Mouse (Mus musculus) hindbrain, embryonic 16.5 days (tissue): ENCODE measurements around the gene Serpinb1c. TPM values are rescaled to one million over a fixed set of nuclear protein-coding genes. Genes with fewer than 3 reads are reported as not detected.

Experiments
- ATAC-seq: fragments of 200-750 bp; cut with Nextera tagmentation; 2 replicates; pipeline ENCODE4 v1.8.0; 2017; ENCODE audit warnings: moderate TSS enrichment, moderate library complexity
- H3K27ac ChIP-seq: fragments of 300-500 bp; sonication (generic); 2 replicates; pipeline ENCODE4 v1.5.1; 2014; ENCODE audit warnings: low read depth, mild to moderate bottlenecking, control low read depth, low read length, moderate library complexity
- H3K27me3 ChIP-seq: fragments of 300-500 bp; sonication (generic); replicated peaks from 2 replicates; pipeline ENCODE4 v1.6.1; 2014; ENCODE audit warnings: low read length; ENCODE audit not compliant: control insufficient read depth, insufficient read depth
- H3K36me3 ChIP-seq: fragments of 300-500 bp; sonication (generic); 2 replicates; pipeline ENCODE4 v1.6.1; 2014; ENCODE audit warnings: mild to moderate bottlenecking, low read length, moderate library complexity, mixed read lengths; ENCODE audit not compliant: control insufficient read depth, insufficient read depth
- H3K4me1 ChIP-seq: fragments of 300-500 bp; sonication (generic); 2 replicates; pipeline ENCODE4 v1.6.1; 2014; ENCODE audit warnings: low read depth, low read length; ENCODE audit not compliant: control insufficient read depth, insufficient read depth
- H3K4me2 ChIP-seq: fragments of 300-500 bp; sonication (generic); 2 replicates; pipeline ENCODE4 v1.6.1; 2014; ENCODE audit warnings: mild to moderate bottlenecking, low read length, control low read depth, moderate library complexity
- H3K4me3 ChIP-seq: fragments of 300-500 bp; sonication (generic); 2 replicates; pipeline ENCODE4 v1.5.1; 2014; ENCODE audit warnings: mild to moderate bottlenecking, low read length, control low read depth, moderate library complexity
- H3K9ac ChIP-seq: fragments of 300-500 bp; sonication (generic); 2 replicates; pipeline ENCODE4 v1.6.1; 2014; ENCODE audit warnings: low read depth, mild to moderate bottlenecking, control low read depth, low read length, moderate library complexity
- H3K9me3 ChIP-seq: fragments of 300-500 bp; sonication (generic); 2 replicates; pipeline ENCODE4 v1.6.1; 2014; ENCODE audit warnings: mild to moderate bottlenecking, low read length, moderate library complexity; ENCODE audit not compliant: control insufficient read depth
- WGBS: fragments of 180-500 bp; shearing (Covaris S2); extraction: QIAGEN DNeasy Blood & Tissue Kit; methylation state at CpG from one replicate; pipeline ENCODE4 v1.1.7; 2014; 5-methylcytosine and 5-hydroxymethylcytosine counted together
- polyA plus RNA-seq: library from polyadenylated mRNA; unstranded; fragments of >200 nt; fragmentation: Nextera tagmentation; extraction: Ambion mirVana; gene quantifications from 2 replicates; pipeline ENCODE4 v1.2.1, GENCODE M21; 2015

The Serpinb1c gene
- polyA plus RNA-seq, 1 experiment from 2014 or later: not detected

- peak; percentile 88 for ATAC-seq
- no peaks in the 10 kb centered on the region for H3K9me3 ChIP-seq
- no peaks in the 10 kb centered on the region for H3K36me3 ChIP-seq
- H3K9ac ChIP-seq: no peak overlapping the region
- no peak overlapping the region for H3K4me3 ChIP-seq
- H3K4me1 ChIP-seq: no peaks in the 10 kb centered on the region
- no peak overlapping the region for H3K27ac ChIP-seq
- WGBS: 12% methylated on average over 7 of the region's 7 CpGs
- H3K27me3 ChIP-seq: no peaks in the 10 kb centered on the region
- no peak overlapping the region for H3K4me2 ChIP-seq
Measured at GRCm38 (mm10) chr13:32851967-32852366, 46.0 kb downstream of the Serpinb1c start.

- H3K27ac ChIP-seq: no peak within 1 kb of the TSS
- 66% methylated on average over 10 of the region's 10 CpGs for WGBS
- no peak within 1 kb of the TSS for H3K9ac ChIP-seq
- H3K9me3 ChIP-seq: no peaks in the 10 kb centered on the region
- no peak within 1 kb of the TSS for H3K4me2 ChIP-seq
- no peaks in the 10 kb centered on the region for H3K27me3 ChIP-seq
- H3K36me3 ChIP-seq: no peaks in the 10 kb centered on the region
- H3K4me3 ChIP-seq: no peak within 1 kb of the TSS
- no peak for ATAC-seq
- no peaks in the 10 kb centered on the region for H3K4me1 ChIP-seq
Measured at GRCm38 (mm10) chr13:32850668-32851404, 47.2 kb downstream of the Serpinb1c start, which contains the start of gene Serpinb1a. Serpinb1a (minus strand) TSS chr13:32851185.

- Histone ChIP-seq H3K9ac (no peak overlapping the region), H3K27ac (no peak overlapping the region), H3K27me3 (no peaks in the 10 kb centered on the region), H3K36me3 (no peaks in the 10 kb centered on the region), H3K4me1 (no peaks in the 10 kb centered on the region), H3K4me3 (no peak overlapping the region), H3K9me3 (no peaks in the 10 kb centered on the region), H3K4me2 (no peak overlapping the region)
- ATAC-seq: no peak
- WGBS: 73% methylated on average over 1 of the region's 1 CpGs
Measured at GRCm38 (mm10) chr13:32850156-32850555, 47.9 kb downstream of the Serpinb1c start.

- H3K9me3 ChIP-seq: no peaks in the 10 kb centered on the region
- H3K4me3 ChIP-seq: no peak overlapping the region
- H3K9ac ChIP-seq: no peak overlapping the region
- no peaks in the 10 kb centered on the region for H3K4me1 ChIP-seq
- H3K27me3 ChIP-seq: no peaks in the 10 kb centered on the region
- no peak overlapping the region for H3K4me2 ChIP-seq
- no peak for ATAC-seq
- no peak overlapping the region for H3K27ac ChIP-seq
- H3K36me3 ChIP-seq: no peaks in the 10 kb centered on the region
Measured at GRCm38 (mm10) chr13:32849531-32850123, 48.4 kb downstream of the Serpinb1c start.

- Histone ChIP-seq H3K27ac (no peak overlapping the region), H3K4me2 (no peak overlapping the region), H3K9me3 (no peaks in the 10 kb centered on the region), H3K27me3 (no peaks in the 10 kb centered on the region), H3K36me3 (no peaks in the 10 kb centered on the region), H3K4me1 (no peaks in the 10 kb centered on the region), H3K4me3 (no peak overlapping the region), H3K9ac (no peak overlapping the region)
- 74% methylated on average over 4 of the region's 4 CpGs for WGBS
- ATAC-seq: no peak
Measured at GRCm38 (mm10) chr13:32849092-32849491, 48.9 kb downstream of the Serpinb1c start.

GRCm38 (mm10) chr13:32846221-32846620 is 51.8 kb downstream of the Serpinb1c start:
- H3K9me3 ChIP-seq: no peaks in the 10 kb centered on the region
- ATAC-seq: no peak
- H3K4me3 ChIP-seq: no peak overlapping the region
- H3K9ac ChIP-seq: no peak overlapping the region
- H3K36me3 ChIP-seq: no peaks in the 10 kb centered on the region
- no peaks in the 10 kb centered on the region for H3K27me3 ChIP-seq
- no peak overlapping the region for H3K4me2 ChIP-seq
- H3K4me1 ChIP-seq: no peaks in the 10 kb centered on the region
- no peak overlapping the region for H3K27ac ChIP-seq

GRCm38 (mm10) chr13:32841349-32841748 is 56.7 kb downstream of the Serpinb1c start:
- Histone ChIP-seq H3K4me1 (no peaks in the 10 kb centered on the region), H3K4me2 (no peak overlapping the region), H3K27ac (no peak overlapping the region), H3K9me3 (no peaks in the 10 kb centered on the region), H3K36me3 (no peaks in the 10 kb centered on the region), H3K4me3 (no peak overlapping the region), H3K27me3 (no peaks in the 10 kb centered on the region), H3K9ac (no peak overlapping the region)
- WGBS: 88% methylated on average over 3 of the region's 3 CpGs
- no peak for ATAC-seq

GRCm38 (mm10) chr13:32839314-32839713 is 58.7 kb downstream of the Serpinb1c start:
- H3K4me2 ChIP-seq: no peak overlapping the region
- WGBS: 62% methylated on average over 1 of the region's 1 CpGs

GRCm38 (mm10) chr13:32834513-32834912 is 63.5 kb downstream of the Serpinb1c start:
- Histone ChIP-seq H3K4me3 (no peak overlapping the region), H3K4me2 (no peak overlapping the region), H3K27me3 (no peaks in the 10 kb centered on the region), H3K4me1 (no peaks in the 10 kb centered on the region), H3K9ac (no peak overlapping the region), H3K9me3 (no peaks in the 10 kb centered on the region), H3K27ac (no peak overlapping the region), H3K36me3 (no peaks in the 10 kb centered on the region)
- no peak for ATAC-seq
- 88% methylated on average over 5 of the region's 5 CpGs for WGBS

More at GRCm38 (mm10) chr13:32839314-32839713, 58.7 kb downstream of the Serpinb1c start:
- Histone ChIP-seq H3K27ac (no peak overlapping the region), H3K9ac (no peak overlapping the region), H3K4me1 (no peaks in the 10 kb centered on the region), H3K36me3 (no peaks in the 10 kb centered on the region), H3K27me3 (no peaks in the 10 kb centered on the region), H3K4me3 (no peak overlapping the region), H3K9me3 (no peaks in the 10 kb centered on the region)
- no peak for ATAC-seq
